Mouse (Mus musculus) neural tube, embryonic 15.5 days (tissue): ENCODE measurements around the gene Cables2. TPM values are rescaled to one million over a fixed set of nuclear protein-coding genes. Genes with fewer than 3 reads are reported as not detected.

Source experiments
- ATAC-seq: fragments of 200-750 bp; cut with Nextera tagmentation; 2 replicates; pipeline ENCODE4 v1.8.0; 2017; ENCODE audit warnings: mild to moderate bottlenecking, moderate TSS enrichment, moderate library complexity; ENCODE audit not compliant: low FRiP score
- H3K27ac ChIP-seq: fragments of 300-500 bp; sonication (generic); replicated peaks from 2 replicates; pipeline ENCODE4 v1.5.1; 2015; ENCODE audit warnings: mild to moderate bottlenecking, inconsistent platforms
- H3K27me3 ChIP-seq: fragments of 300-500 bp; sonication (generic); replicated peaks from 2 replicates; pipeline ENCODE4 v1.6.1; 2015; ENCODE audit warnings: inconsistent platforms
- H3K36me3 ChIP-seq: fragments of 300-500 bp; sonication (generic); 2 replicates; pipeline ENCODE4 v1.6.1; 2015; ENCODE audit warnings: inconsistent platforms
- H3K4me1 ChIP-seq: fragments of 300-500 bp; sonication (generic); 2 replicates; pipeline ENCODE4 v1.6.1; 2015; ENCODE audit warnings: inconsistent platforms
- H3K4me2 ChIP-seq: fragments of 300-500 bp; sonication (generic); 2 replicates; pipeline ENCODE4 v1.6.1; 2015; ENCODE audit warnings: inconsistent platforms, mild to moderate bottlenecking, moderate library complexity
- H3K4me3 ChIP-seq: fragments of 300-500 bp; sonication (generic); replicated peaks from 2 replicates; pipeline ENCODE4 v1.5.1; 2015; ENCODE audit warnings: mild to moderate bottlenecking, inconsistent platforms
- H3K9ac ChIP-seq: fragments of 300-500 bp; sonication (generic); replicated peaks from 2 replicates; pipeline ENCODE4 v1.6.1; 2015; ENCODE audit warnings: mild to moderate bottlenecking, inconsistent platforms
- H3K9me3 ChIP-seq: fragments of 300-500 bp; sonication (generic); replicated peaks from 2 replicates; pipeline ENCODE4 v1.6.1; 2016; ENCODE audit warnings: inconsistent platforms
- WGBS: fragments of 180-500 bp; shearing (Covaris S2); methylation state at CpG from one replicate; pipeline ENCODE4 v1.1.7; 2015; ENCODE audit warnings: mixed read lengths; 5-methylcytosine and 5-hydroxymethylcytosine counted together
- polyA plus RNA-seq: library from polyadenylated mRNA; unstranded; fragments of >200 nt; fragmentation: Nextera tagmentation; extraction: Ambion mirVana; gene quantifications from 2 replicates; pipeline ENCODE4 v1.2.1, GENCODE M21; 2015

Cables2 gene
- 21.2 and 25.6 TPM in 2 replicates for polyA plus RNA-seq

GRCm38 (mm10) chr2:180273394-180274244, at the start of gene Cables2:
Gene Cables2 (minus strand): TSS chr2:180273496.
- peak within 1 kb of the TSS; percentile 87 for H3K9ac ChIP-seq
- no peaks in the 10 kb centered on the region for H3K9me3 ChIP-seq
- peak; percentile 95 for ATAC-seq
- peaks cover 40% of the 10 kb centered on the region for H3K4me1 ChIP-seq
- peaks cover 7% of the 10 kb centered on the region for H3K36me3 ChIP-seq
- H3K4me2 ChIP-seq = peak within 1 kb of the TSS; percentile 82
- peaks cover 7% of the 10 kb centered on the region; the same call in 1 of the 2 replicates for H3K27me3 ChIP-seq
- 7% methylated on average over 67 of the region's 68 CpGs for WGBS
- H3K4me3 ChIP-seq = peak within 1 kb of the TSS; percentile 74
- peak within 1 kb of the TSS; percentile 68 for H3K27ac ChIP-seq

GRCm38 (mm10) chr2:180322674-180323355, 49.5 kb upstream of the Cables2 start:
- ATAC-seq = no peak
- 41% methylated on average over 14 of the region's 14 CpGs for WGBS
- Histone ChIP-seq H3K9ac (no peak overlapping the region), H3K36me3 (no peaks in the 10 kb centered on the region), H3K4me2 (no peak overlapping the region), H3K27ac (no peak overlapping the region), H3K9me3 (no peaks in the 10 kb centered on the region), H3K27me3 (no peaks in the 10 kb centered on the region), H3K4me3 (no peak overlapping the region), H3K4me1 (no peaks in the 10 kb centered on the region)

GRCm38 (mm10) chr2:180320216-180320615, 46.9 kb upstream of the Cables2 start:
- no peak overlapping the region for H3K4me2 ChIP-seq
- 68% methylated on average over 4 of the region's 4 CpGs for WGBS
- no peak overlapping the region for H3K27ac ChIP-seq
- no peak for ATAC-seq
- no peaks in the 10 kb centered on the region for H3K27me3 ChIP-seq
- no peaks in the 10 kb centered on the region for H3K36me3 ChIP-seq
- no peaks in the 10 kb centered on the region for H3K4me1 ChIP-seq
- H3K9ac ChIP-seq = no peak overlapping the region
- no peaks in the 10 kb centered on the region for H3K9me3 ChIP-seq
- no peak overlapping the region for H3K4me3 ChIP-seq

- Histone ChIP-seq H3K27me3 (no peaks in the 10 kb centered on the region), H3K36me3 (no peaks in the 10 kb centered on the region), H3K9me3 (no peaks in the 10 kb centered on the region), H3K9ac (no peak overlapping the region), H3K4me2 (no peak overlapping the region), H3K27ac (no peak overlapping the region), H3K4me3 (no peak overlapping the region), H3K4me1 (no peaks in the 10 kb centered on the region)
- WGBS = 77% methylated on average over 7 of the region's 7 CpGs
- no peak for ATAC-seq
Measured at GRCm38 (mm10) chr2:180317591-180317990, 44.3 kb upstream of the Cables2 start.

GRCm38 (mm10) chr2:180314292-180314691, 41.0 kb upstream of the Cables2 start:
- no peak overlapping the region for H3K4me3 ChIP-seq
- no peak overlapping the region for H3K4me2 ChIP-seq
- H3K4me1 ChIP-seq = no peaks in the 10 kb centered on the region
- no peaks in the 10 kb centered on the region for H3K27me3 ChIP-seq
- H3K36me3 ChIP-seq = no peaks in the 10 kb centered on the region
- H3K9me3 ChIP-seq = no peaks in the 10 kb centered on the region
- WGBS = 79% methylated on average over 2 of the region's 2 CpGs
- no peak overlapping the region for H3K27ac ChIP-seq
- no peak overlapping the region for H3K9ac ChIP-seq
- ATAC-seq = no peak

GRCm38 (mm10) chr2:180311147-180311546, 37.9 kb upstream of the Cables2 start:
- WGBS = 78% methylated on average over 4 of the region's 4 CpGs
- H3K36me3 ChIP-seq = no peaks in the 10 kb centered on the region
- no peak overlapping the region for H3K27ac ChIP-seq
- no peak overlapping the region for H3K9ac ChIP-seq
- no peaks in the 10 kb centered on the region for H3K27me3 ChIP-seq
- H3K4me1 ChIP-seq = no peaks in the 10 kb centered on the region
- no peak overlapping the region for H3K4me3 ChIP-seq
- ATAC-seq = no peak
- no peaks in the 10 kb centered on the region for H3K9me3 ChIP-seq
- no peak overlapping the region for H3K4me2 ChIP-seq

GRCm38 (mm10) chr2:180307680-180308079, 34.4 kb upstream of the Cables2 start:
- H3K27ac ChIP-seq = no peak overlapping the region
- WGBS = 60% methylated on average over 2 of the region's 2 CpGs
- no peak for ATAC-seq

GRCm38 (mm10) chr2:180306423-180307168, 33.3 kb upstream of the Cables2 start:
- Histone ChIP-seq H3K9me3 (no peaks in the 10 kb centered on the region), H3K4me1 (no peaks in the 10 kb centered on the region), H3K36me3 (no peaks in the 10 kb centered on the region), H3K4me3 (no peak overlapping the region), H3K27me3 (no peaks in the 10 kb centered on the region), H3K4me2 (no peak overlapping the region), H3K9ac (no peak overlapping the region), H3K27ac (no peak overlapping the region)
- no peak for ATAC-seq
- 87% methylated on average over 8 of the region's 8 CpGs for WGBS

More at GRCm38 (mm10) chr2:180307680-180308079, 34.4 kb upstream of the Cables2 start:
- Histone ChIP-seq H3K9me3 (no peaks in the 10 kb centered on the region), H3K4me1 (no peaks in the 10 kb centered on the region), H3K36me3 (no peaks in the 10 kb centered on the region), H3K9ac (no peak overlapping the region), H3K27me3 (no peaks in the 10 kb centered on the region), H3K4me2 (no peak overlapping the region), H3K4me3 (no peak overlapping the region)

- no peaks in the 10 kb centered on the region for H3K27me3 ChIP-seq
- 82% methylated on average over 2 of the region's 2 CpGs for WGBS
- H3K9me3 ChIP-seq = no peaks in the 10 kb centered on the region
- H3K4me3 ChIP-seq = no peak overlapping the region
- no peaks in the 10 kb centered on the region for H3K36me3 ChIP-seq
- H3K4me2 ChIP-seq = no peak overlapping the region
- H3K4me1 ChIP-seq = no peaks in the 10 kb centered on the region
- no peak overlapping the region for H3K27ac ChIP-seq
- ATAC-seq = no peak
- H3K9ac ChIP-seq = no peak overlapping the region
Measured at GRCm38 (mm10) chr2:180306009-180306408, 32.7 kb upstream of the Cables2 start.

- Histone ChIP-seq H3K36me3 (no peaks in the 10 kb centered on the region), H3K4me2 (no peak overlapping the region), H3K27ac (no peak overlapping the region), H3K9me3 (no peaks in the 10 kb centered on the region), H3K27me3 (no peaks in the 10 kb centered on the region), H3K4me1 (no peaks in the 10 kb centered on the region), H3K4me3 (no peak overlapping the region), H3K9ac (no peak overlapping the region)
- WGBS = 82% methylated on average over 3 of the region's 3 CpGs
- ATAC-seq = no peak
Measured at GRCm38 (mm10) chr2:180305490-180305889, 32.2 kb upstream of the Cables2 start.

GRCm38 (mm10) chr2:180304554-180304953, 31.3 kb upstream of the Cables2 start:
- Histone ChIP-seq H3K36me3 (no peaks in the 10 kb centered on the region), H3K9ac (no peak overlapping the region), H3K9me3 (no peaks in the 10 kb centered on the region), H3K4me2 (no peak overlapping the region), H3K27me3 (no peaks in the 10 kb centered on the region), H3K27ac (no peak overlapping the region), H3K4me1 (no peaks in the 10 kb centered on the region), H3K4me3 (no peak overlapping the region)
- ATAC-seq = no peak
- whole genome bisulfite sequencing = 61% methylated on average over 4 of the region's 4 CpGs
